Mouse (Mus musculus) small intestine, adult 2 months (tissue): ENCODE measurements around the gene Fchsd2.

Experiments used
- CTCF ChIP-seq: fragments of 200-500 bp; IDR thresholded peaks from 2 replicates; pipeline ENCODE4 v1.5.1; 2012; ENCODE audit warnings: low read depth, mild to moderate bottlenecking, control low read depth, inconsistent platforms, low read length, moderate library complexity, mixed read lengths; ENCODE audit not compliant: insufficient replicate concordance, insufficient read length; ENCODE audit errors: extremely low read depth
- POLR2A ChIP-seq: fragments of 200-500 bp; IDR thresholded peaks from 2 replicates; pipeline ENCODE4 v1.6.1; 2012; ENCODE audit warnings: low read depth, mild to moderate bottlenecking, control low read depth, inconsistent platforms, low read length, moderate library complexity

DNA sequence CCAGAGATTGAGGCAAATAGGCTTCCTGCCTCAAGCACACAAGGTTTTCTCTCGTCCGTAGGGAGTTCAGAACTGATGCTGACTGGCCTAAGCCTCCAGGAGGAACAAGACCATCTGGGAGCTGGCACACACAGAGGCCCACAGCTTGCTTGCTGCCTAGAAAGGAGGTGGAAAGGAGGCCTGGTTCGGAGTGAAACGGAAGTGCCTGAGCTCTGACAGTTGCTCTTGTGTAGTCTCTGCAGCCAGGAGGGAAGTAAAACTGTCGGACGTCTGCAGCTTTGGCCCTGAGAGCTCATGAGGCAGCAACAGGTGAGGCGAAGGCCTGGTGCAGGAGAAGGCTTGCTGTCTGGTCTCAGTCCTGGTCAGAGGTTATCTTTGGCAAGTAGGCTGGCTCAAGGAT is at the start of gene Fchsd2:
- TF ChIP-seq POLR2A (no peak), CTCF (no peak)
